Mouse (Mus musculus) lung, adult 2 months (tissue): ENCODE data around the gene Sfmbt2.

Experiments
- CTCF ChIP-seq: fragments of 200-500 bp; IDR thresholded peaks from 2 replicates; pipeline ENCODE4 v1.5.1; 2011; ENCODE audit warnings: mild to moderate bottlenecking, low read length, control low read depth; ENCODE audit not compliant: insufficient read depth
- POLR2A ChIP-seq: fragments of 200-500 bp; IDR thresholded peaks from 2 replicates; pipeline ENCODE4 v1.6.1; 2011; ENCODE audit warnings: low read depth, mild to moderate bottlenecking, control low read depth, low read length, borderline replicate concordance; ENCODE audit errors: extremely low read depth

DNA sequence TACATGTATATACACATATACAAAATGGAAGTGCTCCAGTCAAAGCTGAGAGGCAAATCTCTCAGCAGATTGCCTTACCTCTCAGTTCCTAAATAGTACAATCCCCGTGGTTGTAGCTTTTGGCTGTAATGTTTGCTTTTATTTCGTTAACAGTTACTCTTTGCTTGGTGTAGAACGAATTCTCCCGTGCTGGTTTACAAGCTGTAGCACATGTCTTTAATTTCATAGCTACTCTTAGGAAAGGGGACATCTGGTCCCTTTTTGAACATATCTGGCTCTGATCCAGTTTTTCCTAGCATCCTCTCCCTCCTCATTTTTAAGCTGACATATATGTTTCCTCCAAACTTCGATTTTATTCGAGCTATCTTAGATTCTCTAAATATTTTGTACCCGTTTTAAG, 172.1 kb downstream of the Sfmbt2 start:
- TF ChIP-seq CTCF (no peak), POLR2A (no peak)
